Comparison of ENCODE assay signal across 9 mouse cellular contexts in genomic region chr1:165585389-165586104, GRCm38 (mm10). TPM values are rescaled to one million over a fixed set of nuclear protein-coding genes. Genes with fewer than 3 reads are reported as not detected.
DNase-seq lines count a peak whose midpoint lies in the region; ATAC-seq and TF ChIP-seq lines count a peak whose summit lies in the region.
"Had no signal": no experiment of that assay in that cellular context is flagged by ENCODE, and none has a peak within 500 bp of the region (broad histone marks: within the 10 kb centered on the region; RNA-seq: fewer than 3 reads in every experiment).

No protein-coding gene starts in this region.

- ATAC-seq in kidney, embryonic 14.5 days (ENCODE audit: low FRiP score, low TSS enrichment) = no peak
- ATAC-seq in heart, embryonic 15.5 days (replicated peaks; ENCODE audit: insufficient number of reproducible peaks, insufficient read depth, low FRiP score, low read depth) = 0 out of 2 replicates have a peak, but pooled peaks have one; percentile 34
- ATAC-seq: midbrain, embryonic 13.5 days had no signal

- in situ Hi-C loops in CH12.LX (cut with MboI; ENCODE audit: low pct_ligation_motif_present, low pct_unique_long_range_greater_than_20kb, low sequenced_read_pairs) = no loop called here

- TF ChIP-seq RAD21 in CH12.LX (IDR thresholded peaks at IDR 0.05; ENCODE audit: low read depth, low read length) = no peak

- H3K4me3 ChIP-seq in kidney, adult 2 months (ENCODE audit: insufficient read depth, low read depth, low read length) = no peak overlapping the region
- no peak overlapping the region for H3K4me3 ChIP-seq in kidney, embryonic 14.5 days (ENCODE audit: low read length)
- H3K4me3 ChIP-seq in CH12.LX (replicated peaks in 1 of 3; ENCODE audit: low read depth in 2 of 3, low read length in 2 of 3, poor library complexity in 1 of 3) (no peak overlapping the region), ES-Bruce4 (ENCODE audit: low read depth, low read length) (no peak overlapping the region)
- no peak overlapping the region for H3K4me3 ChIP-seq in heart, embryonic 15.5 days
- H3K4me3 ChIP-seq: limb, embryonic 13.5 days; midbrain, embryonic 13.5 days had no signal

- H3K27me3 ChIP-seq in kidney, adult 2 months (replicated peaks; ENCODE audit: control insufficient read depth, insufficient read depth, low read length) = no peaks in the 10 kb centered on the region
- H3K27me3 ChIP-seq in kidney, embryonic 14.5 days (ENCODE audit: control insufficient read depth, insufficient read depth, low read length) = no peaks in the 10 kb centered on the region
- H3K27me3 ChIP-seq in CH12.LX (replicated peaks) (no peaks in the 10 kb centered on the region), ES-Bruce4 (ENCODE audit: control insufficient read depth, insufficient read depth, low read length, poor library complexity, severe bottlenecking) (no peaks in the 10 kb centered on the region)
- H3K27me3 ChIP-seq in heart, embryonic 15.5 days = no peaks in the 10 kb centered on the region
- H3K27me3 ChIP-seq: limb, embryonic 13.5 days; midbrain, embryonic 13.5 days had no signal

- dilution Hi-C loops in CH12.LX (cut with MboI; ENCODE audit: extremely low pct_ligation_motif_present, extremely low pct_unique_long_range_greater_than_20kb, low sequenced_read_pairs) = no loop called here

- 0 out of 2 replicates have a peak, but pooled peaks cover 2% of the 10 kb centered on the region for H3K4me1 ChIP-seq in kidney, adult 2 months (ENCODE audit: control insufficient read depth, insufficient read depth, low read length)
- peaks cover 28% of the 10 kb centered on the region for H3K4me1 ChIP-seq in kidney, embryonic 14.5 days (ENCODE audit: control insufficient read depth, insufficient read depth, low read length)
- H3K4me1 ChIP-seq in CH12.LX (ENCODE audit: control insufficient read depth in 1 of 2, insufficient read depth in 2 of 2) = peaks cover 7 to 12% of the 10 kb centered on the region in 2 experiments; a peak in 3 of 4 replicates
- peaks cover 6% of the 10 kb centered on the region for H3K4me1 ChIP-seq in ES-Bruce4 (ENCODE audit: control insufficient read depth, insufficient read depth, low read length)
- peaks cover 45% of the 10 kb centered on the region for H3K4me1 ChIP-seq in heart, embryonic 15.5 days (replicated peaks)

- H3K27ac ChIP-seq in kidney, adult 2 months (ENCODE audit: insufficient read depth, low read depth, low read length) = peak overlapping the region; percentile 12; the same call in 1 of the 2 replicates
- no peak overlapping the region for H3K27ac ChIP-seq in kidney, embryonic 14.5 days (ENCODE audit: low read depth, low read length)
- H3K27ac ChIP-seq in CH12.LX (ENCODE audit: insufficient read depth, low read depth) (no peak overlapping the region), ES-Bruce4 (ENCODE audit: insufficient read depth, low read length) (no peak overlapping the region)
- peak overlapping the region; percentile 55 for H3K27ac ChIP-seq in heart, embryonic 15.5 days
- H3K27ac ChIP-seq: limb, embryonic 13.5 days; midbrain, embryonic 13.5 days had no signal

- H3K9ac ChIP-seq in kidney, embryonic 14.5 days (ENCODE audit: low read depth, low read length) = no peak overlapping the region
- H3K9ac ChIP-seq in CH12.LX (ENCODE audit: insufficient read depth, low read depth) = 0 out of 2 replicates have a peak overlapping the region, but pooled peaks have one; percentile 3
- H3K9ac ChIP-seq in ES-Bruce4 (ENCODE audit: low read depth, poor library complexity, severe bottlenecking) = 0 out of 2 replicates have a peak overlapping the region, but pooled peaks have one; percentile 15
- no peak overlapping the region for H3K9ac ChIP-seq in heart, embryonic 15.5 days
- H3K9ac ChIP-seq: limb, embryonic 13.5 days; midbrain, embryonic 13.5 days had no signal

- DNase-seq in kidney, adult 2 months = peak; percentile 34
- DNase-seq in CH12.LX (ENCODE audit: extremely low read depth) = no peak
- no peak for DNase-seq in right cerebral cortex, adult 2 months (ENCODE audit: low spot score in 2 of 2)
- DNase-seq in Muller cell, postnatal 12 days (ENCODE audit: inconsistent ontology term) = no peak

- no peak for TF ChIP-seq POLR2A in kidney, adult 2 months (IDR thresholded peaks at IDR 0.05; ENCODE audit: low read depth, low read length)
- TF ChIP-seq POLR2A in CH12.LX (IDR thresholded peaks at IDR 0.05; ENCODE audit: low read depth, low read length) (no peak), ES-Bruce4 (IDR thresholded peaks at IDR 0.05; ENCODE audit: insufficient read depth, low read length) (no peak)

- H3K79me2 ChIP-seq in CH12.LX (replicated peaks; ENCODE audit: control insufficient read depth, extremely low read depth, insufficient read depth, poor library complexity, severe bottlenecking) = no peaks in the 10 kb centered on the region

- no peak overlapping the region for H3K4me2 ChIP-seq in kidney, embryonic 14.5 days (replicated peaks; ENCODE audit: low read depth, low read length)
- no peak overlapping the region for H3K4me2 ChIP-seq in CH12.LX (ENCODE audit: insufficient read depth, low read depth, poor library complexity, severe bottlenecking)
- no peak overlapping the region for H3K4me2 ChIP-seq in heart, embryonic 15.5 days
- H3K4me2 ChIP-seq: limb, embryonic 13.5 days; midbrain, embryonic 13.5 days had no signal

- no peak for TF ChIP-seq CTCF in kidney, adult 2 months (conservative IDR thresholded peaks at IDR 0.05; ENCODE audit: insufficient read depth, insufficient read length, low read depth, low read length)
- TF ChIP-seq CTCF in CH12.LX (conservative IDR thresholded peaks at IDR 0.05 in 1 of 2, IDR thresholded peaks at IDR 0.05 in 1 of 2; ENCODE audit: low read depth in 2 of 2, low read length in 2 of 2) (no peak), ES-Bruce4 (IDR thresholded peaks at IDR 0.05; ENCODE audit: low read depth, low read length) (no peak)

- TF ChIP-seq EP300 in CH12.LX (IDR thresholded peaks at IDR 0.05; ENCODE audit: low read length) (no peak), ES-Bruce4 (IDR thresholded peaks at IDR 0.05; ENCODE audit: insufficient read depth, low read depth, low read length) (no peak)

- H3K9me3 ChIP-seq in kidney, embryonic 14.5 days (ENCODE audit: control insufficient read depth, low read length) = no peaks in the 10 kb centered on the region
- H3K9me3 ChIP-seq in CH12.LX (replicated peaks; ENCODE audit: low read length) = no peaks in the 10 kb centered on the region
- no peaks in the 10 kb centered on the region for H3K9me3 ChIP-seq in ES-Bruce4 (replicated peaks; ENCODE audit: control insufficient read depth, insufficient read depth, low read length, poor library complexity, severe bottlenecking)
- no peaks in the 10 kb centered on the region for H3K9me3 ChIP-seq in heart, embryonic 15.5 days (replicated peaks)
- H3K9me3 ChIP-seq: limb, embryonic 13.5 days; midbrain, embryonic 13.5 days had no signal

- 72% methylated on average over 14 of the region's 14 CpGs for WGBS in kidney, adult 2 months
- WGBS in kidney, embryonic 14.5 days = 63% methylated on average over 14 of the region's 14 CpGs
- 57% methylated on average over 14 of the region's 14 CpGs for WGBS in heart, embryonic 15.5 days

- no peaks in the 10 kb centered on the region for H3K36me3 ChIP-seq in kidney, adult 2 months (ENCODE audit: control insufficient read depth, insufficient read depth, low read length)
- peaks cover 3% of the 10 kb centered on the region; the same call in 1 of the 2 replicates for H3K36me3 ChIP-seq in kidney, embryonic 14.5 days (ENCODE audit: control insufficient read depth, insufficient read depth, low read length)
- H3K36me3 ChIP-seq in CH12.LX (replicated peaks in 1 of 2; ENCODE audit: control insufficient read depth in 1 of 2, insufficient read depth in 1 of 2, low read length in 1 of 2) (no peaks in the 10 kb centered on the region), ES-Bruce4 (ENCODE audit: control insufficient read depth, insufficient read depth, low read length, poor library complexity, severe bottlenecking) (no peaks in the 10 kb centered on the region)
- no peaks in the 10 kb centered on the region for H3K36me3 ChIP-seq in heart, embryonic 15.5 days

TF ChIP-seq in CH12.LX, 34 proteins besides CTCF, POLR2A, EP300 and RAD21:
- TF ChIP-seq ZC3H11A (IDR thresholded peaks at IDR 0.05; ENCODE audit: low read depth, low read length) (no peak), CHD1 (IDR thresholded peaks at IDR 0.05; ENCODE audit: low read depth, low read length) (peak; percentile 46; the same call in 1 of the 2 replicates)

RNA-seq across cellular contexts. Expression of gene Mpzl1, which starts 48.8 kb away (rescaled TPM):
- polyA plus RNA-seq in kidney, adult 2 months (2012; rRNA removed) = 38.6 and 42.0 TPM in 2 replicates
- 196 and 253 TPM in 2 replicates for polyA plus RNA-seq in kidney, embryonic 14.5 days (2014; fragmentation: Nextera tagmentation; extraction: Ambion mirVana)
- total RNA-seq in CH12.LX (2012; rRNA removed) (5.0 and 6.5 TPM in 2 replicates), CH12.LX (2014; rRNA removed) (2.0 and 2.8 TPM in 2 replicates)
- polyA plus RNA-seq in CH12.LX (2012; ENCODE audit: insufficient read length, low read depth) (6.2 and 6.7 TPM in 2 replicates), ES-Bruce4 (2011; ENCODE audit: insufficient read depth, insufficient read length, low read depth, missing spikeins) (119 and 122 TPM in 2 replicates)
- 89.9 and 105 TPM in 2 replicates for polyA plus RNA-seq in heart, embryonic 15.5 days (2015; fragmentation: Nextera tagmentation; extraction: Ambion mirVana)

Comparison
In these comparisons a context has a peak if more than half of its experiments do, and no peak if none do; other contexts are left out.
1. H3K27ac ChIP-seq: peak in kidney, adult 2 months (single experiment) and heart, embryonic 15.5 days (single experiment); none in kidney, embryonic 14.5 days (single experiment), CH12.LX (single experiment) and ES-Bruce4 (single experiment).
2. H3K9ac ChIP-seq: peak in CH12.LX (single experiment) and ES-Bruce4 (single experiment); none in kidney, embryonic 14.5 days (single experiment) and heart, embryonic 15.5 days (single experiment).